Mouse (Mus musculus) kidney, adult 2 months (tissue): Measurements from ENCODE around the gene Tgoln1.

Experiments
- CTCF ChIP-seq: fragments of 200-500 bp; conservative IDR thresholded peaks from 2 replicates; pipeline ENCODE4 v1.5.1; 2011; ENCODE audit warnings: low read depth, mild to moderate bottlenecking, control low read depth, low read length, moderate library complexity, mixed read lengths; ENCODE audit not compliant: insufficient read depth, insufficient read length
- POLR2A ChIP-seq: fragments of 200-500 bp; IDR thresholded peaks from one replicate; pipeline ENCODE4 v1.6.1; 2011; ENCODE audit warnings: low read depth, low read length, control low read depth

GRCm38 (mm10) chr6:72663000-72663399, 46.2 kb upstream of the Tgoln1 start:
- TF ChIP-seq POLR2A (no peak), CTCF (peak; percentile 29; the same call in 1 of the 2 replicates)
